Mouse (Mus musculus): ENCODE measurements around the gene Apbb2. TPM values are rescaled to one million over a fixed set of nuclear protein-coding genes. Genes with fewer than 3 reads are reported as not detected.

Gene Apbb2
- polyA plus RNA-seq, 1 experiment from 2014 or later, result 34.0 TPM

GRCm38 (mm10) chr5:66454826-66455225 lies 163.8 kb downstream of the Apbb2 start:
- no peak overlapping the region for H3K27ac ChIP-seq (ENCODE audit: low read depth, low read length)
- H3K9ac ChIP-seq (ENCODE audit: low read length), result no peak overlapping the region
- 0 out of 2 replicates have a peak, but pooled peaks cover 3% of the 10 kb centered on the region for H3K36me3 ChIP-seq (ENCODE audit: control insufficient read depth, insufficient read depth, low read length)
- no peak for ATAC-seq (ENCODE audit: low FRiP score)
- no peak overlapping the region for H3K4me2 ChIP-seq
- WGBS, result 90% methylated on average over 4 of the region's 4 CpGs
- H3K27me3 ChIP-seq (ENCODE audit: control insufficient read depth, insufficient read depth, low read length), result no peaks in the 10 kb centered on the region
- peak; percentile 56 for DNase-seq (ENCODE audit: low spot score, missing footprints)
- 0 out of 2 replicates have a peak, but pooled peaks cover under 1% of the 10 kb centered on the region for H3K4me1 ChIP-seq (ENCODE audit: control insufficient read depth, insufficient read depth, low read length)
- no peak overlapping the region for H3K4me3 ChIP-seq (ENCODE audit: low read depth, low read length)
- H3K9me3 ChIP-seq (ENCODE audit: control insufficient read depth, low read length), result no peaks in the 10 kb centered on the region

- Histone ChIP-seq H3K4me2 (no peak overlapping the region), H3K27me3 (ENCODE audit: control insufficient read depth, insufficient read depth, low read length) (no peaks in the 10 kb centered on the region), H3K4me3 (ENCODE audit: low read depth, low read length) (no peak overlapping the region), H3K9me3 (ENCODE audit: control insufficient read depth, low read length) (no peaks in the 10 kb centered on the region), H3K4me1 (ENCODE audit: control insufficient read depth, insufficient read depth, low read length) (no peaks in the 10 kb centered on the region), H3K27ac (ENCODE audit: low read depth, low read length) (no peak overlapping the region), H3K9ac (ENCODE audit: low read length) (no peak overlapping the region), H3K36me3 (ENCODE audit: control insufficient read depth, insufficient read depth, low read length) (0 out of 2 replicates have a peak, but pooled peaks cover 3% of the 10 kb centered on the region)
- ATAC-seq (ENCODE audit: low FRiP score) (no peak), DNase-seq (ENCODE audit: low spot score, missing footprints) (no peak)
- WGBS, result 81% methylated on average over 4 of the region's 4 CpGs
These were observed 165.5 kb downstream of the Apbb2 start for GRCm38 (mm10) chr5:66453106-66453505.

DNA sequence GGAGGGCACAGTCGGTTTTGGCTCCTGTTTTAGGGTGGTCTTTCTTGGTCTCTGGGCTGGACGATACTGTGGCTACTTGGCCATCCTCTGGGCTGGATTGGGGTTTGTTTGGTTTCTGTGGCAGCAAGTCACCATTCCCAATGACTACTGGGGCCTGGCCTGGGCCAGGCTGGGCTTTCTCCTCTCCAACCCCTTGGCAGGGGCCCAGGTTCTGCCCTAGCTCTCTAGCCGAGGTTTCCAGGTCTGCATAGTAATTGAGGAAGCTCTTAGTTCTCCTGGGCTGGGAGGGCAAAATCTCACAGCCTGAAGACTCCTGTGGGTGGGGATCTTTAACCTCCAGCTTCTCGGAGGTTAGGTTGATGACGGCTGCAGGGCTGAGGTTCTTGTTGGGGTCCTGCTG lies 167.0 kb downstream of the Apbb2 start:
- H3K4me2 ChIP-seq, result no peak overlapping the region
- no peaks in the 10 kb centered on the region for H3K4me1 ChIP-seq (ENCODE audit: control insufficient read depth, insufficient read depth, low read length)
- no peak overlapping the region for H3K27ac ChIP-seq (ENCODE audit: low read depth, low read length)
- DNase-seq (ENCODE audit: low spot score, missing footprints) (no peak), ATAC-seq (ENCODE audit: low FRiP score) (no peak)
- H3K4me3 ChIP-seq (ENCODE audit: low read depth, low read length), result no peak overlapping the region
- H3K9me3 ChIP-seq (ENCODE audit: control insufficient read depth, low read length), result no peaks in the 10 kb centered on the region
- no peak overlapping the region for H3K9ac ChIP-seq (ENCODE audit: low read length)
- H3K36me3 ChIP-seq (ENCODE audit: control insufficient read depth, insufficient read depth, low read length), result 0 out of 2 replicates have a peak, but pooled peaks cover 3% of the 10 kb centered on the region
- 90% methylated on average over 5 of the region's 5 CpGs for WGBS
- H3K27me3 ChIP-seq (ENCODE audit: control insufficient read depth, insufficient read depth, low read length), result no peaks in the 10 kb centered on the region

DNA sequence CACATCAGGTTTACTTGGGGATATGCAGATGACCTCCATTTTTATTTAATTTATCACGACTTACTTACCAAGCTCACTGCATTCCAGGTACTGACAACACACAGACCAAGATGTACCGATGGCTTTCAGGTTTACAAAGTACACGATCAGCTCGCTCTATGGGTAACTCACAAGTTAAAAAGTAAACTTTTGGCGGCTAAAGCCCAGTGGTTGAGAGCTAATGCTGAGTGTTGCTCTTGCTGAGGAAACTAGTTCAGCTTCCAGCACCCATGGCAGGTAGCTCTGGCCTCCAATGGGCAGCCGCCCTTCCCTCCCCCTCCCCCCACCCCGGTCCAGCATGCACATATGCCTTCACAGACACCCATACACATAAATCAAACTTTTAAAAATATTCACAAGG lies 173.1 kb downstream of the Apbb2 start:
- WGBS, result 94% methylated on average over 7 of the region's 7 CpGs
- H3K4me1 ChIP-seq (ENCODE audit: control insufficient read depth, insufficient read depth, low read length), result 0 out of 2 replicates have a peak, but pooled peaks cover 3% of the 10 kb centered on the region
- no peak overlapping the region for H3K9ac ChIP-seq (ENCODE audit: low read length)
- no peak overlapping the region for H3K4me2 ChIP-seq
- ATAC-seq (ENCODE audit: low FRiP score) (no peak), DNase-seq (ENCODE audit: low spot score, missing footprints) (no peak)
- H3K27ac ChIP-seq (ENCODE audit: low read depth, low read length), result no peak overlapping the region
- no peaks in the 10 kb centered on the region for H3K27me3 ChIP-seq (ENCODE audit: control insufficient read depth, insufficient read depth, low read length)
- no peak overlapping the region for H3K4me3 ChIP-seq (ENCODE audit: low read depth, low read length)
- H3K9me3 ChIP-seq (ENCODE audit: control insufficient read depth, low read length), result no peaks in the 10 kb centered on the region
- H3K36me3 ChIP-seq (ENCODE audit: control insufficient read depth, insufficient read depth, low read length), result no peaks in the 10 kb centered on the region

GRCm38 (mm10) chr5:66442260-66442659 lies 176.3 kb downstream of the Apbb2 start:
- WGBS, result 91% methylated on average over 7 of the region's 7 CpGs
- Histone ChIP-seq H3K4me3 (ENCODE audit: low read depth, low read length) (no peak overlapping the region), H3K27ac (ENCODE audit: low read depth, low read length) (no peak overlapping the region), H3K4me2 (no peak overlapping the region), H3K9ac (ENCODE audit: low read length) (no peak overlapping the region), H3K36me3 (ENCODE audit: control insufficient read depth, insufficient read depth, low read length) (no peaks in the 10 kb centered on the region), H3K9me3 (ENCODE audit: control insufficient read depth, low read length) (no peaks in the 10 kb centered on the region), H3K4me1 (ENCODE audit: control insufficient read depth, insufficient read depth, low read length) (0 out of 2 replicates have a peak, but pooled peaks cover 3% of the 10 kb centered on the region), H3K27me3 (ENCODE audit: control insufficient read depth, insufficient read depth, low read length) (no peaks in the 10 kb centered on the region)
- ATAC-seq (ENCODE audit: low FRiP score), result no peak
- DNase-seq (ENCODE audit: low spot score, missing footprints), result peak; percentile 71

- Histone ChIP-seq H3K4me3 (ENCODE audit: low read depth, low read length) (no peak overlapping the region), H3K4me2 (no peak overlapping the region), H3K9me3 (ENCODE audit: control insufficient read depth, low read length) (no peaks in the 10 kb centered on the region), H3K27me3 (ENCODE audit: control insufficient read depth, insufficient read depth, low read length) (no peaks in the 10 kb centered on the region), H3K27ac (ENCODE audit: low read depth, low read length) (no peak overlapping the region), H3K4me1 (ENCODE audit: control insufficient read depth, insufficient read depth, low read length) (no peaks in the 10 kb centered on the region), H3K9ac (ENCODE audit: low read length) (no peak overlapping the region), H3K36me3 (ENCODE audit: control insufficient read depth, insufficient read depth, low read length) (no peaks in the 10 kb centered on the region)
- no peak for DNase-seq (ENCODE audit: low spot score, missing footprints)
- 94% methylated on average over 2 of the region's 2 CpGs for WGBS
- no peak for ATAC-seq (ENCODE audit: low FRiP score)
These were observed 181.8 kb downstream of the Apbb2 start for GRCm38 (mm10) chr5:66436791-66437246.

DNA sequence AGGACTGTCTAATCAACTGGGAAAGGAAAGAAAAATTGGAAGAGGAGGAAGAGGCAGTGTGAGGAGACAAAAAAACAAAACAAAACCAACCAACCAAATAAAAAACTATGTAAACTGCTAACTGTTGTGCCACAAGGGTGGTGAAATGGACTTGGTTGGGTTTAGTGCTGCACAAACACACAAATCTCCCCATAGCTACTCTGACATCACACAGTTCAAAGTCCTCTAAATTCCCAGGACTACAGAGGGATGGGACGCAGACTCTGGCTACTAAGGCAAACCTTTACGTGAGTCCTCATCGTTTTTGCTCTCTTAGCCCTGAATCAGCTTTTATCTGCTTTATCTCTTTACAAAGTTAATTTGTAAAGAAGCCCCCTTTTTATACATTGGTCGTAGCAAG lies 183.4 kb downstream of the Apbb2 start:
- Histone ChIP-seq H3K36me3 (ENCODE audit: control insufficient read depth, insufficient read depth, low read length) (no peaks in the 10 kb centered on the region), H3K4me1 (ENCODE audit: control insufficient read depth, insufficient read depth, low read length) (no peaks in the 10 kb centered on the region)
- no peak for DNase-seq (ENCODE audit: low spot score, missing footprints)

GRCm38 (mm10) chr5:66429076-66429475 lies 189.5 kb downstream of the Apbb2 start:
- no peak overlapping the region for H3K4me2 ChIP-seq
- H3K27me3 ChIP-seq (ENCODE audit: control insufficient read depth, insufficient read depth, low read length), result no peaks in the 10 kb centered on the region
- H3K9me3 ChIP-seq (ENCODE audit: control insufficient read depth, low read length), result no peaks in the 10 kb centered on the region
- no peak overlapping the region for H3K9ac ChIP-seq (ENCODE audit: low read length)
- 89% methylated on average over 2 of the region's 2 CpGs for WGBS
- ATAC-seq (ENCODE audit: low FRiP score) (no peak), DNase-seq (ENCODE audit: low spot score, missing footprints) (no peak)
- no peaks in the 10 kb centered on the region for H3K4me1 ChIP-seq (ENCODE audit: control insufficient read depth, insufficient read depth, low read length)
- no peak overlapping the region for H3K27ac ChIP-seq (ENCODE audit: low read depth, low read length)
- H3K4me3 ChIP-seq (ENCODE audit: low read depth, low read length), result no peak overlapping the region
- no peaks in the 10 kb centered on the region for H3K36me3 ChIP-seq (ENCODE audit: control insufficient read depth, insufficient read depth, low read length)

More for the DNA sequence above, 183.4 kb downstream of the Apbb2 start:
- H3K4me3 ChIP-seq (ENCODE audit: low read depth, low read length), result no peak overlapping the region
- ATAC-seq (ENCODE audit: low FRiP score), result no peak
- no peak overlapping the region for H3K9ac ChIP-seq (ENCODE audit: low read length)
- H3K9me3 ChIP-seq (ENCODE audit: control insufficient read depth, low read length), result no peaks in the 10 kb centered on the region
- no peak overlapping the region for H3K27ac ChIP-seq (ENCODE audit: low read depth, low read length)
- no peak overlapping the region for H3K4me2 ChIP-seq
- WGBS, result 88% methylated on average over 4 of the region's 4 CpGs
- H3K27me3 ChIP-seq (ENCODE audit: control insufficient read depth, insufficient read depth, low read length), result no peaks in the 10 kb centered on the region

- Histone ChIP-seq H3K36me3 (ENCODE audit: control insufficient read depth, insufficient read depth, low read length) (no peaks in the 10 kb centered on the region), H3K4me1 (ENCODE audit: control insufficient read depth, insufficient read depth, low read length) (no peaks in the 10 kb centered on the region), H3K27ac (ENCODE audit: low read depth, low read length) (no peak overlapping the region), H3K9ac (ENCODE audit: low read length) (no peak overlapping the region), H3K27me3 (ENCODE audit: control insufficient read depth, insufficient read depth, low read length) (no peaks in the 10 kb centered on the region), H3K4me2 (no peak overlapping the region), H3K4me3 (ENCODE audit: low read depth, low read length) (no peak overlapping the region), H3K9me3 (ENCODE audit: control insufficient read depth, low read length) (no peaks in the 10 kb centered on the region)
- DNase-seq (ENCODE audit: low spot score, missing footprints) (no peak), ATAC-seq (ENCODE audit: low FRiP score) (no peak)
These were observed 190.5 kb downstream of the Apbb2 start for GRCm38 (mm10) chr5:66428071-66428470.

All from midbrain, embryonic 11.5 days (tissue).